Mouse (Mus musculus): Measurements from ENCODE around the gene Olfr1328.
"Not testable (repeated sequence)": the region's sequence is repeated elsewhere in the genome, so short reads cannot be mapped to it uniquely, and the experiment has no call there.

Gene Olfr1328

DNA sequence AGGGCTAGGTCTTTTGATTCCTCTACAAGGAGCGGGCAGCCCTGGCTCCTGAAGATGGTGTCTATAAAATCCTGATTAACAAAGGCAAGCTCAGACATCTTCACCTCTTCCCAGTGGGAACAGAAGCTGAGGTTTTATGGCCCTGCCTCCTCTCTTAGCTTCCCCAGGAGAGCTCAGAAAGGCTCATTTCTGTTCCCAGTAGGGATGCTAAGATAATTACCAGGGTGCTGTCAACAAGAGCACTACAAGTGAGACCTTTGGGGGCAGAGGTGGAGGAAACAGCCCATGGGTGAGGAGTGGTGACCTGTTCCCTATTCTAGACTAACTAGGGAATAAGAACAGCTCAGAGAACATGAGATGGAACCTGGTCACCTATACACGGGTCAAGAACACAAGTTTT lies at the start of gene Olfr1328:
Gene Olfr1328, minus strand, starts transcription at position 101 of the 400 bp plus-strand sequence.
- DNase-seq = no peak

DNA sequence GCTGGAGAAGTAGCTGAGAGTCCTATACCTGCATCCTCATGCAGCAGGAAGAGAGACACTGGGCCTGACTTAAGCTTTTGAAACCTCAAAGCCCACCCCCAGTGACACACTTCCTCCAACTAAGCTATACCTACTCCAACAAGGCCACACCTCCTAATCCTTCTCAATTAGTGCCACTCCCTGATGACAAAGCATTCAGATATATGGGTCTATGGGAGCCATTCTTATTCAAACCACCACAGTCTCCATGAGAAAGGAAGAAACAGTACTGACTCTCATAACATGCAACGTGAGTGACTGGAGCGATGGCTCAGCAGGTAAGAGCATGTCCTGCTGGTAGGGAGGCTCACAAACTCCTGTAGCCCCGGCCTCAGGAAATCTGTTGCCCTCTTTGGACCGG lies 46.9 kb upstream of the Olfr1328 start:
- no peak for DNase-seq

DNA sequence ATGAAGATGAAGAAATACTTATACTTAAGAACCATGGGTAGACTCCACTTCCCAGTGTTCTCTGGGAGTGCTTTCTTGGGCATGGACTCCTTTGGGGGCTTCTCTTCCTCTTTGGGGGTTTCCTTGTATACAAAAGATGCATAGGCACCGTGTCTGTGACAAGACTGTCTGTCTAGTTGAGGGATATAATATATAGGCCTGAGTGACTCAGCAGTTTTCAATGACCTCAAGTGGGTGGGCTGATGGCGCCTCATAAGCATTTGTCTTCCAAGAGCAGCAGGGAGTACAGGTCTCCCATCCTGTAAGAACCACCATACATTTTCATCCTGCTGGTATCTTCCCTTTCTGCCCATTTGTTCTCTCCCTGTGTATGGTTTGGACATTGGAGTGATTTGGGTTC lies 34.9 kb upstream of the Olfr1328 start:
- DNase-seq = no peak

DNA sequence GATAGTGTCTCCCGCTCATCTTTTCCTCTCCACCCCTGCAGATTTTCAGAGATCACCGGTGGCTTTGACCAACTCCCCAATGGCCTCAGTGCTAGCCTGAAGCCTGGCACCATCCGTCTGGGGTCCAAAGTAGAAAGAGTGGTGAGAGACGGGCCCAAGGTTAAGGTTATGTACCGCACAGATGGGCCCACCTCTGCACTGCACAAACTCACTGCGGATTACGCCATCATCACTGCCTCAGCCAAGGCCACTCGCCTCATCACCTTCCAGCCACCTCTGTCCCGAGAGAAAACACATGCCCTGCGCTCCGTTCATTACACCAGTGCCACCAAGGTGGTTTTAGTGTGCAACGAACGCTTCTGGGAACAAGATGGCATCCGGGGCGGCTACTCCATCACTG lies 29.3 kb upstream of the Olfr1328 start:
- DNase-seq = no peak

DNA sequence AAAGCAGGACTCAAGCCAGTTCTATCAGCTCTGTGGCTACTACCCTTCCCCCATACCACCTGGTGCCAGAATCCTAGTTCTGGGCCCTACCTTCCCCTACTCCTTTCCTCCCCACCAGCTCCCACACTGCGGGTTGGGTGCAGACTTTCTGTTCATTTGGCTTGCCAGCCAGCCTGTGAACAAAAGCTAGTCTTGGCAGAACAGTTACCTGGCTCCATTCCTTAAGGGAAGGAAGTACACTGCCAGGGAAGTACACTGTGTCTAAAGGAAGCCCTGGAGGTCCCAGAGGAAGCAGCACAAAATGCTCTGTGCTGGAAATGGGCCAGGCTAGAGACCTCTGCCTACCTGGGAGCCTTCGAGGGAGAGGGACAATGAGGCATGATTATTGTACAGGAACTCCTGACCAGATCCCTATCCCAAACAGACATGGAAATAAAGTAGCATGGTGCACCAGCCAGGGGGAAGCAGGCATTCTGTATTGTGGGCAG lies 22.8 kb upstream of the Olfr1328 start, which contains the start of gene Lao1:
Gene Lao1, plus strand, starts transcription at position 438 of the 488 bp plus-strand sequence.
- DNase-seq = no peak

DNA sequence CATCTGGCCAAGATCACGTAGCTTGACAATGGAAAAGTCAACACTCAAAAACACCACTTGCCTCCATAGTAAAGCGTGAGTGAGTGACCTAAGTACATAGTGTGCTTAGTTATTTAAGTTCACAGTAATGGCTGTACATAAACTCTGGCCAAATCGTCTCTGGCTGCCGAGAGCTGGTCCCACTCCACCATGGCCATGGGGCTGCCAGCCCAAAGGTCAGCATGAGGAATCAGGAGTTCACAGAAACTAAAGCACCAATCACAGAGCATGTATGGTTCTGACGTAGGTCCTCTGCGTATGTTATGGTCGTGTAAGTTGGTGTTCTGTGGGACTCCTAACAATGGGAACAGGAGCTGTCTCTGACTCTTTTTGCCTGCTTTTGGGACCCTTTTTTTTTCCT lies 20.4 kb upstream of the Olfr1328 start:
- no peak for DNase-seq

DNA sequence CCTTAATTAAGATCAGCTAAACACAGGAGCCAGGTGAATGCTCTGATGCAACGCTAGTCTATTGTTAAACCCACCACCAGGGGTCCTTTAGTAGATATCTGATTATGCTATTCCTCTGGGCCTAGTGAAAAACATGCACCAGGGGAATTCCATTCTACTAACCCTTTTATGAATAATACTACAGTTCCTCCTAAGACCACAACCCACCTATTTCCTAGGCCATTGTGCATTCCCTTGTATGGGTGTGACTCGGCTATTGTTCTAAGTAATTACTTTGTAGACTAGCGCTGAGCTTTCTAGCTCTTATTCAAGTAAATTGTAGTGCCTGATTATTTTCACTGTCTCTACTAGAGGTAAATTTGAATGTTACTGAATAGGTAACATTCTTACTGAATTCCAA lies 7.1 kb downstream of the Olfr1328 start:
- not testable (repeated sequence) for DNase-seq

DNA sequence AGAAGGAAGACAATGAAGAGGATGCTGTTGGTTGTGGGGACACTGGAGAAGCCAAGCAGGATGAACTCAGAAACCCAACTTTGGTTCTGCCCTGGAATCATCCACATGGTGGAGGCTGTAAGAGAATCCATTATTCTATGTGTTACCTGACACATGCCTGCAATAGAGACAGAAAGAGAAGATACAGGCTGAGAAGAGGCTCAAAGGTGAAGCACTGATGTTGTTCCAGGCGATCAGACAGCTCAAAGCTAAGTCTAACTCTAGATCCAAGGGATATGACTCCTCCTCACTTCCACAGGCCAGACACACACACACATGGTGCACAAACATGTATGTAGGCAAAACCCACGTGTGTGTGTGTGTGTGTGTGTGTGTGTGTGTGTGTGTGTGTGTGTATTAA lies 21.0 kb downstream of the Olfr1328 start, which contains the start of gene Olfr1329:
Gene Olfr1329, minus strand, starts transcription at position 101 of the 400 bp plus-strand sequence.
- DNase-seq = not testable (repeated sequence)

DNA sequence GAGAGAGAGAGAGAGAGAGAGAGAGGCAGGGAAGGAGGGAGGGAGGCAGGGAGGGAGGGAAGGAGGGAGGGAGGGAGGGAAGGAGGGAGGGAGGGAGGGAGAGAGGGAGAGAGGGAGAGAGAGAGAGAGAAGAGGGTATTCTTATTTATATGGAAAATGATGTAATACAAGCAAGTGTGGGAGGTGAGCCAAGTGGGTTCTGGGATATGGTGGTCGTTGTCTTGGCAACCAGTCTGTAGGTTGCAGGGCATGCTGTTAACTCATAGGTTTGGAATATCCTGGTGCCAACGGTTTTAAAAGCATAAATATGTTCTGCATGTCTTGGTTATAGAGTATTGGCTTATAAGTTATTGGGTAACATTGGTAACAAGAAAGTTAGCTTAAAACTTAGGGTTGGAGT lies 36.4 kb downstream of the Olfr1328 start:
- DNase-seq = no peak

DNA sequence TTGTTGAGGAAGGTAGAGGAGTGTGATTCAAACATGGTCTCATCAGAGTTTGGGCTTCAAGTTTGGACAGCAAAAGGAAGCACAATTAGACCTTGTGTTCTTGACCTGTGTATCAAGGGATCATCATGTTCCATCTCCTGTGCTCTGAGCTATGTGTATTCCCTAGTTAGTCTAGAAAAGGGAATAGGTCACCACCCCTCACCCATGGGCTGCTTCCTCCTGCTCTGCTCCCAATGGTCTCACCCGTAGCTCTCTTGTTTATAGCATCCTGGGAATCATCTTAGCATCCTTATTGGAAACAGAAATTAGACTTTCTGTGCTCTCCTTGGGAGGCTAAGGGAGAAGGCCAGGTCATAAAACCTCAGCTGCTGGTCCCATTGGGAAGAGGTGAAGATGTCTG lies 50.1 kb downstream of the Olfr1328 start, which contains the start of gene Olfr1330:
Gene Olfr1330, plus strand, starts transcription at position 301 of the 400 bp plus-strand sequence.
- DNase-seq = no peak

Data from thymus, postnatal 4 days (tissue).